Mouse (Mus musculus): ENCODE data around the gene Limch1.

Limch1 gene

GRCm38 (mm10) chr5:66746761-66747160 is 1.1 kb downstream of the Limch1 start:
- no peak for DNase-seq (ENCODE audit: low read depth, low spot score)

GRCm38 (mm10) chr5:66747761-66748430 is 2.3 kb downstream of the Limch1 start:
- no peak for DNase-seq (ENCODE audit: low read depth, low spot score)

- DNase-seq (ENCODE audit: low read depth, low spot score) = no peak
These were observed 3.0 kb downstream of the Limch1 start for GRCm38 (mm10) chr5:66748448-66749115.

DNA sequence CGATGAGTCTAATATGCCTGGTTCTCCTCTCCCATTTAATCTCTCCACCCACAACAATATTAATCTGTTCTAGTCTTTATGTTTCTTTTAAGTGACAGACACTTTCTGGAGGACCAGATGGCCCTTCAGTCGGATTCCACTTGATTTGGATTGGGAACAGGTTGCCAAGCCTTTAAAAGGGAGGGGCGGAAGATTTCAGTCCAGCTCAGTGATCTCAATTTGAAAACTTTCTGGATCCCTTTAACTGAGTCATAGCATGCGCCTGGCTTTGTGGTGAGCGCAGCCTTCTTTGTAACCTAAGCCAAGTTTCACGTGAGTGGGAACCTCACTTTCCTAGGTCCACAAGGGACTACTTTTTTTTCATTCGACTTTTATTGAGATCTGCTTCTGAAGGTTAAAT is 5.0 kb downstream of the Limch1 start:
- no peak for DNase-seq (ENCODE audit: low read depth, low spot score)

DNA sequence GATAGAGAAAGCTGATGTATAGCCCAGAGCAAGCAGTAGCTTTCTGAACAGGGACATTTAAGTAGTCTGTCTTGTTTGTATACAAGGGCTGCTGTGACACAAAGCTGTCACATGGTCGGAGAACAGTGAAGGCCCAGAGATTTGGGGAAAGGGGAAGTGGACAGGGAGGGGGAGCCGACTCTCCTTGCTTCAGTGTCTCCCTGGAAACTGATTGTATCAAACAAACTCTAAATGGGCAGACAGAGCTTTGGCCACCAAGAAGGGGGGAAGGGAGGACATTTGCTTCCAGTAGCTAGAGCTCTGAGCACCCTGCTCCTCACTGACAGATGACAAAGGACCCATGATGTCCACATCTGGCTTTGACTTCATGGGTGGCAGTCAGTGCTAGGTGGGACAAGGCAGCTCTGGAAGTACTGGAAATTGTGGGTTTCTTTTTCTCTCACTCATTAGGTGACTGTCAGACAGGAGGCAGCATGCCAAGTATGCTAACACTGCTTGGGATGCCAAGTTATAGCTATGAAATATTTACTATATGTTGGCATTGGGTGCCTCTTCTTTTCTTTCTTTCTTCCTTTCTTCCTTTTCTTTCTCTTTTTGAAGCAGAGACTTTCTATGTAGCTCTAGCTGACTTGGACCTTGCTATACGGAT is 5.8 kb downstream of the Limch1 start:
- DNase-seq (ENCODE audit: low read depth, low spot score) = no peak

- DNase-seq (ENCODE audit: low read depth, low spot score) = no peak
These were observed 8.0 kb downstream of the Limch1 start for GRCm38 (mm10) chr5:66753620-66754019.

DNA sequence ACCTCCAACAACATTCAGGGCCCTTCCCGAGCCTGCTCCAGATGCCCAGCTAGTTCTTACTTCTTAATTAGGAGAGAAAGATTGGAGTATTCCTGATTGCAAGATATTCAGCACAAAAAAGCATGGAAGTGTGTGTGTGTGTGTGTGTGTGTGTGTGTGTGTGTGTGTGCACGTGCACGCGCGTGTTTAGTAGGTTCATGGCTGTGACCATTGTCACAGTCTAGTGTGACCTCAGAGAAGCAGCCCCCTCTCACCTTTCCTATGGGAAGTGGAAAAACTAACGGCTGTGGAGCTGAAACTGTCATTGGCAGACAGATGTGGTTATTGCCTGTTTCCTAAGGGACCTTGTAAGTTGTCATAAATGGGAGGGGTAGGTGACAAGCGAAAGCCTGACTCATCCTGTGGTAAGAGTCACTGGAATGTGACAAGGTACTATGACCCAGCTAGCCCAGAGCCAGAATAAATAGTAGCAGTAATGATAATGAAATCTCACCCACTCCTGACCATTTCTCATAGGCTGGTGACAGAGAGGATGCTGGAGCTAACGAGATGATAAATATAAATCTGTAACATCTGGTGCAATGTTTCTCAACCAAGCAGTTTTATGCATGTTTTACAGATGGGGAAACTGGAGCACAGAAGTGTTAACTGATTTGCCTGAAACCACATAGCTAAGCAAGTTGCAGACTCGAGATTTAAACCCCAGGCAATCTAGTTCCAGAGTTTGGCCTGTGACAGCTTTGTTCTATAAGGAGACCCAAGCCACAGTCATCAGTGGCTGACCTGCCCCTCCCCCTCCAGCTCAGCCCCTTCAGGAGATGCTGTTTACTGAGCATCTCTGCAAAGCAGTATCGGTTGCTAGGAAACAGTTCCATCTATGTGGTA is 11.4 kb downstream of the Limch1 start:
- no peak for DNase-seq (ENCODE audit: low read depth, low spot score)

- DNase-seq (ENCODE audit: low read depth, low spot score) = no peak
These were observed 12.1 kb downstream of the Limch1 start for GRCm38 (mm10) chr5:66757706-66758237.

DNA sequence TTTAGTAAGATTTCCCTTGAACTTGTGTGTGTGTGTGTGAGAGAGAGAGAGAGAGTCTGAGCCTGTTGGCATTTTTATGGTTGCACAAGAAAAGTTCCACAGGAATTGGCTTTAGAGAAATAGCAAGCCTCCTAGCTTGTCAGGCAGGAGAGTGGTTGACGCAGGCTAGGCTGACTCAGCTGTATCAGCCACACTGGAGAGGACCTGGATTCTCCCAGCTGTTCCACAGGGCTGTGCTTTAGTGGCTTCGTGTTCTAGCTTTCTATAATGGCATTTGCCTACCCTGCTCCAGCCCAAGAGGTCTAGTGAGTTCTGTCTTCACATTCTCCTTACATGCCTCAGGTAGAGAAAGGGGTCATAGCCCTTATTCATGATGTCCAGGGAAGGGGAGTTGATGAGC is 13.7 kb downstream of the Limch1 start:
- no peak for DNase-seq (ENCODE audit: low read depth, low spot score)

DNA sequence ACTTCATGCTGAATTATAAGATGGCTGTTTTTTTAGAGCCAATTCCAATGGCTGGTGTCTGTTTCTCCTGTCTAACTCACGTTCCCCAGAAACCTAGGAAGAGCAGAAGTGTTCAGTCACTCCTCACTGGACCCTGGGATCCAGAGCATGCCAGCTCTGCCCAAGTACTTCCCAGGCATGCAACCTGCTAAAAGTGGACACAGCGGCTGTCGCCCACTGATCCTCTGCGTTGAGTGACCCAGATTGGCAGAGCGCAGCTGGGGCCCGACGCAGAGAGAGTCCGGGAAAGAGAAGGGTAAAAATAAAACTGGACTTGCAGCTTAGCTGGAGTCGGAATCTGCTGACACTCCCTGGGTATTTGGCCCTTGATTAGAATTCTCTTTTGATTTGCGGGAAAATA is 15.1 kb downstream of the Limch1 start:
- DNase-seq (ENCODE audit: low read depth, low spot score) = no peak

DNA sequence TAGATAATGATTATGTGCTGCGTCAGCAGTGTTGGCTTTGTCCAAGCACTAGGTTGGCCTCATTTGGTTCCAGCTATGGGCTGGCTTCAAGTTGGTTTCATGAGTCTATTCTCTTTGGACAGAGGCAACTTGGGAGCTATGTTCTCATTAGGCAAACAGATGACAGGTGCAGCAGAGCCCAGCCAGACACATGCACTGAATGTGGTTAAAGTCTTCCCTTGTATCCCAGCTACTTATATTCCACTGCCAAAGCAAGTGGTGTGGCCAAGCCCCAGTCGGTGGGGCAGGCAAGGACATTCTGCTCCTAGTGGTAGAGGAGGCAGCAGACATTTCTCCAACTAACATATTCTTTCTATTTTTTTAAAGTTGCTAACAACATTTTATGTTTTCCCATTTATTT is 16.4 kb downstream of the Limch1 start:
- no peak for DNase-seq (ENCODE audit: low read depth, low spot score)

DNA sequence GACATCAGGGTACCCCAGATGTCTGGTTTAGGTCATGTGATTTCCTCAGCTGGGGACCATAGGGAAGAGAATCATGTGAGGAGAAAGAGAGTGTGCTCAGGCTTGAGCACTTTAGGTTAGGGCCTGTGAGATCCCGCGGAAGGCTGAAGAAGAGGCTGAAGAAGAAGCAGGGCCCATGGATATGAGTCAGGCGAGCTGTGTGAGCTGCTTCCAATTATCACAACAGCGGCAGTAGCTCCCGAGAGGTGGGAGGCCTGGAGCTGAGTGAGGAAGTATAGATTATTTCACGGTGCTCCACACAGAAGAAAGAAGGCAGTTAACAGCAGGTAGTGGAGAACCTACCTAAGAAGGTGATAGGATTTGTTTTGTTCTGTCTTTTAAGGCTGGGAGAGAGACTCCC is 18.5 kb downstream of the Limch1 start:
- no peak for DNase-seq (ENCODE audit: low read depth, low spot score)

GRCm38 (mm10) chr5:66765911-66766310 is 20.3 kb downstream of the Limch1 start:
- DNase-seq (ENCODE audit: low read depth, low spot score) = peak; percentile 45

GRCm38 (mm10) chr5:66768034-66768433 is 22.4 kb downstream of the Limch1 start:
- DNase-seq (ENCODE audit: low read depth, low spot score) = no peak

- DNase-seq (ENCODE audit: low read depth, low spot score) = no peak
These were observed 23.4 kb downstream of the Limch1 start for GRCm38 (mm10) chr5:66769070-66769469.

GRCm38 (mm10) chr5:66769558-66769957 is 23.9 kb downstream of the Limch1 start:
- DNase-seq (ENCODE audit: low read depth, low spot score) = no peak

DNA sequence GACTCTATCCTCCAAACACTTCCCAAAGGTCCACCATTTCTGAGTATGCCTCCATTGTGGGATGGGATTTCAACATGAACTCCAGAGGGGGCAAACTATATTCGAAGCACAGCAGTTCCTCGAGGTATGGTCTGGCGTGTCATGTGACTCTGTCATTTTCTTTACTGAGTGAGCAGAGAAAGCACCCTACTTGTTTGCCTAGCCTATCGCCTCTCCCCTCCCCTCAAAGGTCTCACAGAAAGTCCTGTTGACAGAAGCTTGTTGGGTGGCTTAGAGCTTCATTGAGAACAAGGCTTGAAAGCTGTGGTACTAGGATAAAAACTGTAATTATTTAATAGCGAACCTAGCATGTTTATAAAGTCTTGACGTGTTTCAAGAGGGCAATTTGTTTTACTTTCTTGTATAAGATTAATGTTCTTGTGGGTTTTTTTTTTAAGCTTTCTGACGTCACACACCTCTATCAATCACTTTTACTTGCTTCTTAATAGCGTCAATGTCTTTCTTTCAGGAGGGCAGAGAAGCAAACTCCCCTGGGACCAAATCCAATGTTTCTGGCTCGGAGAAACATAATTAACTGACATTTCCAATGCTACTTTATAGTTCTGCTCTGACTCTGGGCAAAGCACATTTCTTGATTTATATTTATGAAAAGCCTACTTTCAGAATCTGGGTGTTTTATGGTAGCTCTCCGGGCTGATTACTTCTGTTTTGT is 32.5 kb downstream of the Limch1 start:
- no peak for DNase-seq (ENCODE audit: low read depth, low spot score)

DNA sequence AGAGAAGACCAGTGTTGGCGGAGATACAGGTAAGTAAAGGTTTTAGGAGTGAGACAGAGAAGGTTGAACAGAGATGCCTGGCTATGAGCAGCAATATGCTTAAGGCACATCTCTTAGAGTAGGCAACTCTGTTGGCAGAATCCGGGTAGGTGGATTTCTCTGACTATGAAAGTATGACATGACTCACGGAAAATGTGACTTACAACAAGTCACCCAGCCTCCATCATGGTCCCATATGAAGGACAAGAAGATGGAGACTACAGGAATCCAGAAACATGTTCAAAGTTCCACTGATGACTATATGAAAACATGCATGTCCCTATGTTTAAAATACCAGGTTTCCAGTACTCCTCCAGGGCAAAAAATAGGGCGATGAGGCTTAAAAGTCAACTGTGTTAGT is 34.7 kb downstream of the Limch1 start:
- DNase-seq (ENCODE audit: low read depth, low spot score) = no peak

DNA sequence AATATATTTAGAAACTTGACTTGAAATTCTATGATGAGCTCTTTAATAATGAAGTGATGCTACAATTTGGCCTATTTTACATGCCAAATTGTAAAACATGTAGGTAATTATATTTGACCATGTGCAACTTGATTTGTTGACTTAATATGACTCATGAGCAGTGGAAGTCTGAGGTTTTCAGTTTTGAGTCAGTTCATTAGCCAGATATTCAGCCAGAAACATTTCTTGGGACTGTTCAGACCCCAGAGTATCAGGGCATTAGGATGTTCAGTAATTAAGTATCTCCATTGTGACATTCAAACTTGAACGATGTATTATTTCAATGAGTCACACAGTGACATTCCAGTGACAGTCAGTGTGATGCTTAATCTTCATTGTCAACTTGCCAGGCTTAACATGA is 35.9 kb downstream of the Limch1 start:
- no peak for DNase-seq (ENCODE audit: low read depth, low spot score)

- no peak for DNase-seq (ENCODE audit: low read depth, low spot score)
These were observed 37.2 kb downstream of the Limch1 start for GRCm38 (mm10) chr5:66782851-66783250.

Measured in ZHBTc4 (cell line).